In the genomic region with DNA sequence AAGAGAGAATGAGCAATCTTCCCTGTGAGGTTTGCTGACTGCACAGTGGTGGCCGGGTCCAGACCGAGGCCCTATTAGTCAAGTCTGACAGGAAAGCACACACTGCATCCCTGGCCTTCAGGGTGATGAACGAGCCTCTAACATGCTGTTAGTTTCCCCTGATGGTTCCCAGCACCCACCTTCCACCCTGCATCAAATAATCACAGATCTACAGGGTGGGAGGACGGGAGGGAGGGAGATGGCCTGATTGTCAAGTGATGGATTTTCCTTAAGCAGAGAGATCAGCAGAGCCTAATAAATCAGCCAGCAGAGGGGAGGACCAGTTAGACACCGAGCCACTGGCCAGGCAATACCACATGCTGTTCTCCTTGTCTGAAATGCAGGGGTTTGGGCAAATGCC, we compare ENCODE assay signal across 20 mouse cellular contexts.
A peak's percentile ranks its signal among the peaks of the same experiment; 100 is the strongest.
DNase-seq lines count a peak whose midpoint lies in the region; ATAC-seq and TF ChIP-seq lines count a peak whose summit lies in the region.
"Had no signal": no experiment of that assay in that cellular context is flagged by ENCODE, and none has a peak within 500 bp of the region (broad histone marks: within the 10 kb centered on the region; RNA-seq: fewer than 3 reads in every experiment).

No protein-coding gene starts in this region.

- 14% methylated on average over 5 of the region's 5 CpGs for WGBS in kidney, postnatal 0 days
- WGBS in embryonic facial prominence, embryonic 12.5 days = 37% methylated on average over 5 of the region's 5 CpGs
- WGBS in neural tube, embryonic 12.5 days = 1% methylated on average over 5 of the region's 5 CpGs

- H3K9me3 ChIP-seq in kidney, postnatal 0 days (replicated peaks; ENCODE audit: low read length) = no peaks in the 10 kb centered on the region
- no peaks in the 10 kb centered on the region for H3K9me3 ChIP-seq in embryonic facial prominence, embryonic 12.5 days
- H3K9me3 ChIP-seq in neural tube, embryonic 12.5 days = no peaks in the 10 kb centered on the region

- no peak overlapping the region for H3K27ac ChIP-seq in kidney, postnatal 0 days
- peak overlapping the region; percentile 41; the same call in 1 of the 2 replicates for H3K27ac ChIP-seq in embryonic facial prominence, embryonic 12.5 days
- H3K27ac ChIP-seq in neural tube, embryonic 12.5 days = no peak overlapping the region
- no peak overlapping the region for H3K27ac ChIP-seq in left cerebral cortex, adult 2 months
- H3K27ac ChIP-seq: liver, embryonic 14.5 days had no signal

- H3K36me3 ChIP-seq in kidney, postnatal 0 days (ENCODE audit: insufficient read depth, low read length) = no peaks in the 10 kb centered on the region
- H3K36me3 ChIP-seq in embryonic facial prominence, embryonic 12.5 days = no peaks in the 10 kb centered on the region
- no peaks in the 10 kb centered on the region for H3K36me3 ChIP-seq in neural tube, embryonic 12.5 days
- H3K36me3 ChIP-seq: heart, embryonic 12.5 days had no signal

- H3K9ac ChIP-seq in kidney, postnatal 0 days (ENCODE audit: low read depth, low read length) = no peak overlapping the region
- H3K9ac ChIP-seq in embryonic facial prominence, embryonic 12.5 days = no peak overlapping the region
- no peak overlapping the region for H3K9ac ChIP-seq in neural tube, embryonic 12.5 days
- H3K9ac ChIP-seq: heart, embryonic 12.5 days; liver, embryonic 14.5 days had no signal

- intact Hi-C loops in left cerebral cortex, adult 2 months (cut with DNase I) = no loop called here

- H3K4me3 ChIP-seq in kidney, postnatal 0 days (replicated peaks; ENCODE audit: low read depth, low read length) = no peak overlapping the region
- H3K4me3 ChIP-seq in embryonic facial prominence, embryonic 12.5 days = no peak overlapping the region
- no peak overlapping the region for H3K4me3 ChIP-seq in neural tube, embryonic 12.5 days
- no peak overlapping the region for H3K4me3 ChIP-seq in left cerebral cortex, adult 2 months
- H3K4me3 ChIP-seq: heart, embryonic 12.5 days; megakaryocyte, embryonic 14.5 days had no signal

- H3K27me3 ChIP-seq in kidney, postnatal 0 days (ENCODE audit: insufficient read depth, low read length) = no peaks in the 10 kb centered on the region
- H3K27me3 ChIP-seq in embryonic facial prominence, embryonic 12.5 days = no peaks in the 10 kb centered on the region
- H3K27me3 ChIP-seq in neural tube, embryonic 12.5 days (replicated peaks) = no peaks in the 10 kb centered on the region
- H3K27me3 ChIP-seq: heart, embryonic 12.5 days; megakaryocyte, embryonic 14.5 days had no signal

- no peak for ATAC-seq in kidney, postnatal 0 days (replicated peaks; ENCODE audit: low FRiP score, low read depth)
- no peak for ATAC-seq in embryonic facial prominence, embryonic 12.5 days (ENCODE audit: insufficient number of reproducible peaks, insufficient read depth, low FRiP score, low TSS enrichment)
- ATAC-seq in neural tube, embryonic 12.5 days (ENCODE audit: low FRiP score, low read depth) = peak; percentile 61
- ATAC-seq: activated CD4-positive, CD25-positive, alpha-beta regulatory T cell, adult 4 months; intestine, embryonic 16.5 days had no signal

- H3K4me1 ChIP-seq in kidney, postnatal 0 days (replicated peaks; ENCODE audit: insufficient read depth, low read length) = no peaks in the 10 kb centered on the region
- H3K4me1 ChIP-seq in embryonic facial prominence, embryonic 12.5 days = peaks cover 6% of the 10 kb centered on the region
- H3K4me1 ChIP-seq in neural tube, embryonic 12.5 days = peaks cover 7% of the 10 kb centered on the region
- H3K4me1 ChIP-seq: heart, embryonic 12.5 days; megakaryocyte, embryonic 14.5 days had no signal

- DNase-seq in adrenal gland, postnatal 25 days = peak; percentile 17
- no peak for DNase-seq in adrenal gland, adult 18-20 months (ENCODE audit: low spot score in 2 of 2)
- peak; percentile 44 for DNase-seq in kidney, postnatal 0 days (ENCODE audit: low spot score)
- DNase-seq in kidney, postnatal 14 days = no peak
- no peak for DNase-seq in left cerebral cortex, adult 2 months (ENCODE audit: extremely low spot score in 1 of 2, low spot score in 2 of 2)
- DNase-seq in gastrocnemius, adult 18-20 months (ENCODE audit: low spot score) = no peak
- DNase-seq: cerebellum, adult 9-10 months; gastrocnemius, postnatal 36 days; heart, postnatal 36 days; lung, postnatal 10 days; right cerebral cortex, adult 18-20 months; spleen, adult 18-20 months; thymus, postnatal 25 days had no signal

- no peak for TF ChIP-seq CTCF in kidney, postnatal 0 days (IDR thresholded peaks at IDR 0.05; ENCODE audit: low read depth)
- no peak for TF ChIP-seq CTCF in left cerebral cortex, adult 2 months (IDR thresholded peaks at IDR 0.05)

- no peak overlapping the region for H3K4me2 ChIP-seq in kidney, postnatal 0 days (ENCODE audit: low read length)
- H3K4me2 ChIP-seq in embryonic facial prominence, embryonic 12.5 days (replicated peaks) = no peak overlapping the region
- H3K4me2 ChIP-seq in neural tube, embryonic 12.5 days (replicated peaks) = no peak overlapping the region
- H3K4me2 ChIP-seq: heart, embryonic 12.5 days had no signal

Comparison
In these comparisons a context has a peak if more than half of its experiments do, and no peak if none do; other contexts are left out.
1. DNase-seq: peak in adrenal gland, postnatal 25 days (single experiment) and kidney, postnatal 0 days (single experiment); none in adrenal gland, adult 18-20 months (0 of 2), kidney, postnatal 14 days (single experiment), left cerebral cortex, adult 2 months (0 of 2) and gastrocnemius, adult 18-20 months (single experiment).